Mouse (Mus musculus) MEL (cell line): ENCODE measurements around the gene Selenon. TPM values are rescaled to one million over a fixed set of nuclear protein-coding genes. Genes with fewer than 3 reads are reported as not detected.
A peak's percentile ranks its signal among the peaks of the same experiment; 100 is the strongest.

Source experiments
- DNase-seq: peaks from one replicate; pipeline ENCODE4 v3.0.0; 2011; ENCODE audit warnings: low read depth, low spot score
- H3K27ac ChIP-seq: 2 replicates; pipeline ENCODE4 v1.5.1; 2012; ENCODE audit warnings: low read depth, mild to moderate bottlenecking, control low read depth, low read length, moderate library complexity; ENCODE audit not compliant: control insufficient read depth
- H3K27me3 ChIP-seq, 2 experiments: fragments of 150-350 bp in 1 of 2; sonication (generic) in 1 of 2; 2 replicates each; pipeline ENCODE4 v1.6.1; 2012; ENCODE audit warnings: low read length in 2 of 2, mild to moderate bottlenecking in 2 of 2, improper control_type of control experiment in 1 of 2, moderate library complexity in 1 of 2; ENCODE audit not compliant: insufficient read depth in 2 of 2, control insufficient read depth in 1 of 2
- H3K36me3 ChIP-seq, 2 experiments: 2 replicates each; pipeline ENCODE4 v1.6.1; 2012 to 2014; ENCODE audit warnings: low read length in 2 of 2, improper control_type of control experiment in 1 of 2, inconsistent platforms in 1 of 2, mild to moderate bottlenecking in 1 of 2; ENCODE audit not compliant: insufficient read depth in 2 of 2, control insufficient read depth in 1 of 2
- H3K4me1 ChIP-seq, 2 experiments: fragments of 150-350 bp in 1 of 2; sonication (generic) in 1 of 2; 2 replicates each; pipeline ENCODE4 v1.6.1; 2012; ENCODE audit warnings: low read length in 2 of 2, improper control_type of control experiment in 1 of 2, mild to moderate bottlenecking in 1 of 2; ENCODE audit not compliant: insufficient read depth in 2 of 2, control insufficient read depth in 1 of 2
- H3K4me3 ChIP-seq, 2 experiments: fragments of 150-350 bp in 1 of 2; sonication (generic) in 1 of 2; 2 replicates each; pipeline ENCODE4 v1.5.1; 2012; ENCODE audit warnings: low read depth in 2 of 2, low read length in 2 of 2, mild to moderate bottlenecking in 2 of 2, moderate library complexity in 2 of 2, control low read depth in 1 of 2, improper control_type of control experiment in 1 of 2; ENCODE audit not compliant: control insufficient read depth in 1 of 2, insufficient read depth in 1 of 2
- H3K79me2 ChIP-seq: 2 replicates; pipeline ENCODE4 v1.6.1; 2012; ENCODE audit warnings: mild to moderate bottlenecking, low read length, moderate library complexity; ENCODE audit not compliant: control insufficient read depth, poor library complexity, insufficient read depth
- H3K9ac ChIP-seq: 2 replicates; pipeline ENCODE4 v1.6.1; 2012; ENCODE audit warnings: low read depth, mild to moderate bottlenecking, control low read depth, low read length, moderate library complexity; ENCODE audit not compliant: control insufficient read depth, poor library complexity, severe bottlenecking
- H3K9me3 ChIP-seq: fragments of 150-350 bp; sonication (generic); replicated peaks from 2 replicates; pipeline ENCODE4 v1.6.1; 2012; ENCODE audit warnings: mild to moderate bottlenecking, low read length, improper control_type of control experiment, moderate library complexity; ENCODE audit not compliant: insufficient read depth
- CTCF ChIP-seq, 3 experiments: IDR thresholded peaks in 2 of 3; conservative IDR thresholded peaks in 1 of 3; 2 replicates each; pipeline ENCODE4 v1.5.1; 2011 to 2012; ENCODE audit warnings: low read length in 3 of 3, low read depth in 2 of 3, mild to moderate bottlenecking in 2 of 3, improper control_type of control experiment in 1 of 3, inconsistent platforms in 1 of 3, mixed read lengths in 1 of 3, moderate library complexity in 1 of 3; ENCODE audit not compliant: control insufficient read depth in 1 of 3, insufficient read depth in 1 of 3, poor library complexity in 1 of 3, severe bottlenecking in 1 of 3
- E2F4 ChIP-seq: IDR thresholded peaks from 2 replicates; pipeline ENCODE4 v1.6.1; 2011; ENCODE audit warnings: low read depth, low read length, improper control_type of control experiment, borderline replicate concordance
- EP300 ChIP-seq, 2 experiments: IDR thresholded peaks; 2 replicates each; pipeline ENCODE4 v1.6.1; 2011; ENCODE audit warnings: improper control_type of control experiment in 2 of 2, low read length in 2 of 2, low read depth in 1 of 2, mild to moderate bottlenecking in 1 of 2
- MYB ChIP-seq: IDR thresholded peaks from 2 replicates; pipeline ENCODE4 v1.6.1; 2011; ENCODE audit warnings: mild to moderate bottlenecking, low read depth, low read length, improper control_type of control experiment
- MYC ChIP-seq: IDR thresholded peaks from 2 replicates; pipeline ENCODE4 v1.6.1; 2011; ENCODE audit warnings: low read depth, mild to moderate bottlenecking, low read length, improper control_type of control experiment, moderate library complexity
- NELFE ChIP-seq: IDR thresholded peaks from 2 replicates; pipeline ENCODE4 v1.6.1; 2011; ENCODE audit warnings: low read depth, low read length, improper control_type of control experiment
- NRF1 ChIP-seq: IDR thresholded peaks from 2 replicates; pipeline ENCODE4 v1.6.1; 2014; ENCODE audit warnings: low read depth, mild to moderate bottlenecking, inconsistent platforms, low read length, improper control_type of control experiment, moderate library complexity; ENCODE audit not compliant: poor library complexity, insufficient read depth, severe bottlenecking
- RCOR1 ChIP-seq: IDR thresholded peaks from 2 replicates; pipeline ENCODE4 v1.6.1; 2012; ENCODE audit warnings: low read depth, mild to moderate bottlenecking, inconsistent platforms, low read length, improper control_type of control experiment
- SMC3 ChIP-seq: IDR thresholded peaks from 2 replicates; pipeline ENCODE4 v1.6.1; 2011; ENCODE audit warnings: low read depth, low read length, improper control_type of control experiment
- TAL1 ChIP-seq: IDR thresholded peaks from 2 replicates; pipeline ENCODE4 v1.6.1; 2012; ENCODE audit warnings: mild to moderate bottlenecking, inconsistent platforms, low read length, moderate library complexity, mixed read lengths
- ZKSCAN1 ChIP-seq: IDR thresholded peaks from 2 replicates; pipeline ENCODE4 v1.6.1; 2012; ENCODE audit warnings: low read depth, mild to moderate bottlenecking, inconsistent platforms, low read length, improper control_type of control experiment, moderate library complexity
- polyA plus RNA-seq, 2 experiments: library from polyadenylated mRNA; stranded (reverse) in 1 of 2; unstranded in 1 of 2; fragments of >175 nt in 1 of 2; fragments of >200 nt in 1 of 2; gene quantifications; 2 replicates each; pipeline versions ENCODE4 v1.2.1 to v1.2.4; 2012; ENCODE audit warnings: low replicate concordance in 2 of 2, low read depth in 1 of 2; ENCODE audit not compliant: insufficient read length in 2 of 2, insufficient read depth in 1 of 2, missing spikeins in 1 of 2
- total RNA-seq: library from RNA; depleted of rRNA; stranded (reverse); fragments of 300-350 nt; gene quantifications from 2 replicates; pipeline ENCODE4 v1.2.3, GENCODE M21; 2012

Gene Selenon
- total and polyA plus RNA-seq, 3 experiments, result 2.9 to 16.3 TPM; not detected in 1

DNA sequence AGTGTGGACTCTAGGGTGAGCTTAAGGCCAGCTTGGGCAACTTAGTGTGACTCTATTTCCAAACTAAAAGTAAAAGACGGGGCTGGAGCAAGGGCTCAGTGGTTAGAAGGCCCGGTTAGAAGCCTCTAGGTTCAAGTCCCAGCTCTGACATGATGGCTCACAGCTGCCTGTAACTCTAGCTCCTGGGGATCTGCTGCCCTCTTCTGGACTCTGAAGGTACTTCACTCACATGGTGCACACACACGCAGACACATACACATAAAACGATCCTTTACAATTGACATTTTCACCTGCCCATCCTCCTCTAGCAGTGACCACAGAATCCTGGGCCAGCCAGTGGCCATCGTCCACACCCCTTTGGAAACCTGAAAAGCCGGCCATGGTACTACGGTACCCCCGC, 2.1 kb downstream of the Selenon start:
- Histone ChIP-seq H3K4me1 (peaks cover 0 to 17% of the 10 kb centered on the region in 2 experiments; a peak in 1 of 4 replicates), H3K27me3 (no peaks in the 10 kb centered on the region), H3K36me3 (peaks cover 0 to 3% of the 10 kb centered on the region in 2 experiments; a peak in 1 of 4 replicates), H3K27ac (no peak overlapping the region), H3K79me2 (0 out of 2 replicates have a peak, but pooled peaks cover 1% of the 10 kb centered on the region), H3K4me3 (no peak overlapping the region), H3K9me3 (no peaks in the 10 kb centered on the region), H3K9ac (no peak overlapping the region)
- no peak for TF ChIP-seq NELFE
- no peak for TF ChIP-seq MYB
- peak; percentile 33 to 42 (median 41) for TF ChIP-seq CTCF (IDR thresholded peaks at IDR 0.05 in 2 of 3, conservative IDR thresholded peaks at IDR 0.05 in 1 of 3; ENCODE audit: control insufficient read depth in 1 of 3, insufficient read depth in 1 of 3, low read depth in 2 of 3, low read length in 3 of 3, poor library complexity in 1 of 3, severe bottlenecking in 1 of 3)
- TF ChIP-seq SMC3, result peak; percentile 13; the same call in 1 of the 2 replicates
- TF ChIP-seq EP300 (IDR thresholded peaks at IDR 0.05; ENCODE audit: low read depth in 1 of 2, low read length in 2 of 2), result no peak
- TF ChIP-seq E2F4, result no peak
- TF ChIP-seq TAL1, result no peak
- TF ChIP-seq ZKSCAN1, result no peak
- DNase-seq, result peak; percentile 40

DNA sequence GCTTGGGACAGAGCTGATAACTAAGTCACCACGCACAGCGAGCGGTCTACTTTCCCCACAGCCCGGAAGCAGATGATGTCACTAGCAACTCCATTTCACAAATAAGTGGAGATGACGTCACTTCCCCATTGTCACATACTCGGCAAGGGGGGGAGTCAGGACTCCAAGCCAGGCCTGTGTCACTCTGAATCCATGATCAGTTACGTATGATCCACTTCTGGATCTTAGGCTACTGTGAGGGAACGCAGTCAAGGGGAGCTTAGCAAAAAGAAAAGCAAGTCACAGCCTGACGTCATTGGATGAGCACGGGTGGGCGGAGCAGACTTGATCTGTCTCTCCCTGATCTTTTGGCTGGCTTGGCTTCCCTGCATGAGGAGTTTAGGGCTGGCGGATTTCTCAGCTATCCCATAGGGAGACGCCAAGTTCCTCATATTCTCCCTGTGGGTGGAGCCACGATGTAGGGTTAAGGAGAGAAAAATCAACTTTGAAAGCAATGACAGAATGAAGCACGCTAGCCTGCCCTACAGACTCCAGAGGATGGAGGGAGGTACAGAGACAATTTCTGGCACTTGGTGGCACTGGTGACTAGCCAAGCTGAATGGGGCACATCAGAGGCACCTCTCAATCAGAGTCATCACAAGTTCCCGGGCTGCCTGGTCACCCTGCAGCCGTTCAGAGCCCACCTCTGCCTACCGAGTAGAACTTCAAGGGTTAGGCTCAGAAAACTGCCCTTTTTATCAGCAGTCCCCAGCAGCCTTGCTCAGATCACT, 3.6 kb downstream of the Selenon start:
- Histone ChIP-seq H3K9me3 (no peaks in the 10 kb centered on the region), H3K27me3 (no peaks in the 10 kb centered on the region), H3K36me3 (peaks cover 0 to 3% of the 10 kb centered on the region in 2 experiments; a peak in 1 of 4 replicates), H3K4me1 (peaks cover 0 to 17% of the 10 kb centered on the region in 2 experiments; a peak in 1 of 4 replicates), H3K27ac (no peak overlapping the region), H3K79me2 (0 out of 2 replicates have a peak, but pooled peaks cover 1% of the 10 kb centered on the region), H3K9ac (no peak overlapping the region), H3K4me3 (no peak overlapping the region)
- TF ChIP-seq NRF1 (no peak), MYC (no peak), RCOR1 (no peak)
- DNase-seq, result no peak
